ENCODE assay signal across 14 mouse cellular contexts in the genomic region with DNA sequence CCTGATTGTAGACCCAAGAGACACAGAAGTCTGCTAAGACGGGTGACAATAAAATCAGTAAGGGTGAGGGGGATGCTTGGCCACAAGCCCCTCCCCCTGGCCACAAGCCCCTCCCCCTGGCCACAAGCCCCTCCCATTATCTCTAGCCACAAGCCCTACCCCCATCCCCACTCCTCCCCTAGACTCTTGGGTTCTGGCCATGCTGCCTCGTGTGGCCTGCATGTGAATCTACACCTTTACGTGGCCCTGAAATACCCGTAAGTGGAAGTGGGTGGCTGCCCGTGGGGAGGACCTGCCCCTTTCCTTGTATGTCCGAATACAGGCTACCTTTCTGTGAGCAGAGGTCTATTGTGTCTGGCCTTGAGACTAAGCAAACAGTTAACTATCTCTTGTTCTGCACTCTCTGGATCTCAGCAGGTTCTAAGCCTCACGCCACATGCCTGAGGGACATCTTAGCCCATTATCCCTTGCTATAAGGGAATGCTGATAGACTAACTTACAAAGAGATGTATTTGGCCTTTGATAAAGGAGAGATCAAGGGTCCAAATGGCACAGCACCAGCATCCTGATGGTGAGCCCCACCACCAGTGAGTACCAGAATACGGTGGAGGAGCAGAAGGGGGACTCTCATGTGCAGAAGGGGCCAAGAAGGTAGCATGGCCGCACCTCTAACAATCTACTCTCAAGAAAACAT.
DNase-seq lines count a peak whose midpoint lies in the region; ATAC-seq and TF ChIP-seq lines count a peak whose summit lies in the region.
"Had no signal": no experiment of that assay in that cellular context is flagged by ENCODE, and none has a peak within 500 bp of the region (broad histone marks: within the 10 kb centered on the region; RNA-seq: fewer than 3 reads in every experiment).

No protein-coding gene starts in this region.

- no peak for DNase-seq in kidney, postnatal 0 days (ENCODE audit: low spot score)
- DNase-seq in kidney, adult 11 months = no peak
- peak; percentile 17 for DNase-seq in 416B (ENCODE audit: low read depth)
- DNase-seq in CH12.LX (ENCODE audit: extremely low read depth) = peak; percentile 31
- no peak for DNase-seq in right cerebral cortex, adult 2 months (ENCODE audit: low spot score in 2 of 2)
- no peak for DNase-seq in thymus, postnatal 10 days (ENCODE audit: low spot score in 2 of 2)
- DNase-seq in yolk sac, embryonic 10.5 days (ENCODE audit: low spot score) = no peak
- DNase-seq: layer of hippocampus, adult 9-11 months; liver, embryonic 13.5 days had no signal

- no peaks in the 10 kb centered on the region for H3K9me3 ChIP-seq in kidney, postnatal 0 days (replicated peaks; ENCODE audit: low read length)
- H3K9me3 ChIP-seq in CH12.LX (replicated peaks; ENCODE audit: low read length) = no peaks in the 10 kb centered on the region
- H3K9me3 ChIP-seq: forebrain, embryonic 13.5 days; liver, embryonic 13.5 days; neural tube, embryonic 13.5 days had no signal

- no peaks in the 10 kb centered on the region for H3K36me3 ChIP-seq in kidney, postnatal 0 days (ENCODE audit: insufficient read depth, low read length)
- peaks cover 11 to 68% of the 10 kb centered on the region in 2 experiments for H3K36me3 ChIP-seq in CH12.LX (replicated peaks in 1 of 2; ENCODE audit: control insufficient read depth in 1 of 2, insufficient read depth in 1 of 2, low read length in 1 of 2)
- H3K36me3 ChIP-seq: liver, embryonic 13.5 days; neural tube, embryonic 13.5 days had no signal

- ATAC-seq in kidney, postnatal 0 days (replicated peaks; ENCODE audit: low FRiP score, low read depth) = 0 out of 2 replicates have a peak, but pooled peaks have one; percentile 37
- peak; percentile 57 for ATAC-seq in common myeloid progenitor, adult 5-6 weeks (replicated peaks; ENCODE audit: low read depth, poor library complexity, severe bottlenecking)
- ATAC-seq: forebrain, embryonic 13.5 days; intestine, embryonic 16.5 days had no signal

- H3K4me2 ChIP-seq in kidney, postnatal 0 days (ENCODE audit: low read length) = no peak overlapping the region
- H3K4me2 ChIP-seq in CH12.LX (ENCODE audit: insufficient read depth, low read depth, poor library complexity, severe bottlenecking) = no peak overlapping the region
- H3K4me2 ChIP-seq: forebrain, embryonic 13.5 days; liver, embryonic 13.5 days; midbrain, embryonic 11.5 days; neural tube, embryonic 13.5 days had no signal

- TF ChIP-seq POLR2A in CH12.LX (IDR thresholded peaks at IDR 0.05; ENCODE audit: low read depth, low read length) = no peak

- 86% methylated on average over 9 of the region's 9 CpGs for WGBS in kidney, postnatal 0 days

- no peak for TF ChIP-seq EP300 in CH12.LX (IDR thresholded peaks at IDR 0.05; ENCODE audit: low read length)

- TF ChIP-seq CTCF in kidney, postnatal 0 days (IDR thresholded peaks at IDR 0.05; ENCODE audit: low read depth) = peak; percentile 27; the same call in 1 of the 2 replicates
- peak in 1 of 2 experiments; percentile 16; a peak in 1 of 4 replicates for TF ChIP-seq CTCF in CH12.LX (conservative IDR thresholded peaks at IDR 0.05 in 1 of 2, IDR thresholded peaks at IDR 0.05 in 1 of 2; ENCODE audit: low read depth in 2 of 2, low read length in 2 of 2)

- H3K27ac ChIP-seq in kidney, postnatal 0 days = no peak overlapping the region
- H3K27ac ChIP-seq in CH12.LX (ENCODE audit: insufficient read depth, low read depth) = no peak overlapping the region
- H3K27ac ChIP-seq: forebrain, embryonic 13.5 days; liver, embryonic 13.5 days; neural tube, embryonic 13.5 days had no signal

- no peak overlapping the region for H3K9ac ChIP-seq in kidney, postnatal 0 days (ENCODE audit: low read depth, low read length)
- H3K9ac ChIP-seq in CH12.LX (ENCODE audit: insufficient read depth, low read depth) = no peak overlapping the region
- H3K9ac ChIP-seq: forebrain, embryonic 13.5 days; liver, embryonic 13.5 days; neural tube, embryonic 13.5 days had no signal

- no peaks in the 10 kb centered on the region for H3K4me1 ChIP-seq in kidney, postnatal 0 days (replicated peaks; ENCODE audit: insufficient read depth, low read length)
- H3K4me1 ChIP-seq in CH12.LX (ENCODE audit: control insufficient read depth in 1 of 2, insufficient read depth in 2 of 2) = peaks cover 12 to 17% of the 10 kb centered on the region in 2 experiments
- H3K4me1 ChIP-seq: forebrain, embryonic 13.5 days had no signal

- dilution Hi-C loops in CH12.LX (cut with MboI; ENCODE audit: extremely low pct_ligation_motif_present, extremely low pct_unique_long_range_greater_than_20kb, low sequenced_read_pairs) = no loop called here

- H3K4me3 ChIP-seq in kidney, postnatal 0 days (replicated peaks; ENCODE audit: low read depth, low read length) = no peak overlapping the region
- H3K4me3 ChIP-seq in CH12.LX (replicated peaks in 1 of 3; ENCODE audit: low read depth in 2 of 3, low read length in 2 of 3, poor library complexity in 1 of 3) = no peak overlapping the region
- H3K4me3 ChIP-seq: forebrain, embryonic 13.5 days; liver, embryonic 13.5 days; neural tube, embryonic 13.5 days had no signal

- H3K79me2 ChIP-seq in CH12.LX (replicated peaks; ENCODE audit: control insufficient read depth, extremely low read depth, insufficient read depth, poor library complexity, severe bottlenecking) = no peaks in the 10 kb centered on the region

- in situ Hi-C loops in CH12.LX (cut with MboI; ENCODE audit: low pct_ligation_motif_present, low pct_unique_long_range_greater_than_20kb, low sequenced_read_pairs) = no loop called here

- no peaks in the 10 kb centered on the region for H3K27me3 ChIP-seq in kidney, postnatal 0 days (ENCODE audit: insufficient read depth, low read length)
- no peaks in the 10 kb centered on the region for H3K27me3 ChIP-seq in CH12.LX (replicated peaks)
- H3K27me3 ChIP-seq: forebrain, embryonic 13.5 days; liver, embryonic 13.5 days; neural tube, embryonic 13.5 days had no signal

- TF ChIP-seq RAD21 in CH12.LX (IDR thresholded peaks at IDR 0.05; ENCODE audit: low read depth, low read length) = no peak; the same call in none of the 2 replicates

TF ChIP-seq in CH12.LX, 34 proteins besides CTCF, POLR2A, EP300 and RAD21:
- TF ChIP-seq MXI1 (IDR thresholded peaks at IDR 0.05; ENCODE audit: low read depth, low read length) = no peak
- TF ChIP-seq BHLHE40 (IDR thresholded peaks at IDR 0.05; ENCODE audit: low read depth, low read length) = no peak
- no peak for TF ChIP-seq ZKSCAN1 (IDR thresholded peaks at IDR 0.05; ENCODE audit: borderline replicate concordance, low read depth, low read length)
- TF ChIP-seq ZNF384 (IDR thresholded peaks at IDR 0.05; ENCODE audit: low read depth, low read length) = no peak
- no peak for TF ChIP-seq USF1 (IDR thresholded peaks at IDR 0.05; ENCODE audit: low read depth, low read length)
- TF ChIP-seq UBTF (IDR thresholded peaks at IDR 0.05; ENCODE audit: low read depth, low read length) = no peak
- no peak for TF ChIP-seq CHD2 (IDR thresholded peaks at IDR 0.05; ENCODE audit: low read length)
- TF ChIP-seq JUN (IDR thresholded peaks at IDR 0.05; ENCODE audit: insufficient read depth, low read depth, low read length) = no peak
- no peak for TF ChIP-seq E2F4 (IDR thresholded peaks at IDR 0.05; ENCODE audit: insufficient replicate concordance, low read depth, low read length)
TF ChIP-seq in CH12.LX: peak in this region for 0.

Comparison
In these comparisons a context has a peak if more than half of its experiments do, and no peak if none do; other contexts are left out.
1. DNase-seq: peak in 416B (single experiment) and CH12.LX (single experiment); none in kidney, postnatal 0 days (single experiment), kidney, adult 11 months (single experiment), right cerebral cortex, adult 2 months (0 of 2), thymus, postnatal 10 days (0 of 2) and yolk sac, embryonic 10.5 days (single experiment).